8 mouse cellular contexts compared by ENCODE assay signal in genomic region chr13:34964419-34964818, GRCm38 (mm10). TPM values are rescaled to one million over a fixed set of nuclear protein-coding genes. Genes with fewer than 3 reads are reported as not detected.
DNase-seq lines count a peak whose midpoint lies in the region; ATAC-seq lines count a peak whose summit lies in the region.

No protein-coding gene starts in this region.

- no peaks in the 10 kb centered on the region; the same call in none of the 2 replicates for H3K27me3 ChIP-seq in forebrain, embryonic 16.5 days (replicated peaks; ENCODE audit: control insufficient read depth, insufficient read depth, low read length)
- peaks cover 24% of the 10 kb centered on the region for H3K27me3 ChIP-seq in neural tube, embryonic 13.5 days

- no peaks in the 10 kb centered on the region for H3K36me3 ChIP-seq in forebrain, embryonic 16.5 days (ENCODE audit: control insufficient read depth, insufficient read depth)
- H3K36me3 ChIP-seq in neural tube, embryonic 13.5 days = no peaks in the 10 kb centered on the region

- 0 out of 2 replicates have a peak overlapping the region, but pooled peaks have one; percentile 18 for H3K9ac ChIP-seq in forebrain, embryonic 16.5 days (replicated peaks; ENCODE audit: low read depth, low read length)
- peak overlapping the region; percentile 62 for H3K9ac ChIP-seq in neural tube, embryonic 13.5 days

- H3K4me1 ChIP-seq in forebrain, embryonic 16.5 days (replicated peaks; ENCODE audit: control insufficient read depth, insufficient read depth, low read length) = peaks cover 13% of the 10 kb centered on the region
- peaks cover 19% of the 10 kb centered on the region for H3K4me1 ChIP-seq in neural tube, embryonic 13.5 days (replicated peaks)

- peak; percentile 10; the same call in 1 of the 2 replicates for ATAC-seq in forebrain, embryonic 16.5 days
- peak; percentile 71 for ATAC-seq in neural tube, embryonic 13.5 days (ENCODE audit: low read depth)

- H3K4me2 ChIP-seq in forebrain, embryonic 16.5 days (ENCODE audit: low read length) = peak overlapping the region; percentile 79
- peak overlapping the region; percentile 71 for H3K4me2 ChIP-seq in neural tube, embryonic 13.5 days

- H3K9me3 ChIP-seq in forebrain, embryonic 16.5 days (ENCODE audit: control insufficient read depth, low read length) = no peaks in the 10 kb centered on the region
- no peaks in the 10 kb centered on the region for H3K9me3 ChIP-seq in neural tube, embryonic 13.5 days

- H3K27ac ChIP-seq in forebrain, embryonic 16.5 days (ENCODE audit: low read length) = no peak overlapping the region
- no peak overlapping the region for H3K27ac ChIP-seq in neural tube, embryonic 13.5 days (replicated peaks)

- DNase-seq in right cerebral cortex, postnatal 4 days = peak; percentile 3
- DNase-seq in right cerebral cortex, adult 18-20 months = no peak
- DNase-seq in kidney, postnatal 25 days = peak; percentile 30 to 43
- no peak for DNase-seq in spleen, adult 18-20 months
- DNase-seq in right cerebral cortex, postnatal 14 days = no peak
- DNase-seq in thymus, postnatal 10 days (ENCODE audit: low spot score in 2 of 2) = no peak

- peak overlapping the region; percentile 40 for H3K4me3 ChIP-seq in forebrain, embryonic 16.5 days (replicated peaks; ENCODE audit: low read length)
- H3K4me3 ChIP-seq in neural tube, embryonic 13.5 days = peak overlapping the region; percentile 39

- WGBS in forebrain, embryonic 16.5 days = 4% methylated on average over 14 of the region's 14 CpGs
- WGBS in neural tube, embryonic 13.5 days = 3% methylated on average over 14 of the region's 14 CpGs

RNA-seq across cellular contexts. Expression of gene Eci3, which starts 0.8 kb away (rescaled TPM):
- polyA plus RNA-seq in forebrain, embryonic 16.5 days (2015; fragmentation: Nextera tagmentation; extraction: Ambion mirVana) = 0.42 TPM in 1 of 2 replicates, not detected in the other
- 0.29 and 0.37 TPM in 2 replicates for polyA plus RNA-seq in neural tube, embryonic 13.5 days (2015; fragmentation: Nextera tagmentation; extraction: Ambion mirVana)

RNA-seq across cellular contexts. Expression of gene 4933417A18Rik, which starts 40.2 kb away (rescaled TPM):
- polyA plus RNA-seq in forebrain, embryonic 16.5 days (2015; fragmentation: Nextera tagmentation; extraction: Ambion mirVana) = not detected in 2 replicates
- not detected in 2 replicates for polyA plus RNA-seq in neural tube, embryonic 13.5 days (2015; fragmentation: Nextera tagmentation; extraction: Ambion mirVana)

RNA-seq across cellular contexts. Expression of gene Fam217a, which starts 40.3 kb away (rescaled TPM):
- polyA plus RNA-seq in forebrain, embryonic 16.5 days (2015; fragmentation: Nextera tagmentation; extraction: Ambion mirVana) = 0.30 and 0.65 TPM in 2 replicates
- 0.61 and 0.75 TPM in 2 replicates for polyA plus RNA-seq in neural tube, embryonic 13.5 days (2015; fragmentation: Nextera tagmentation; extraction: Ambion mirVana)

Comparison
In these comparisons a context has a peak if more than half of its experiments do, and no peak if none do; other contexts are left out.
1. DNase-seq: peak in right cerebral cortex, postnatal 4 days (single experiment) and kidney, postnatal 25 days (2 of 2); none in right cerebral cortex, adult 18-20 months (single experiment), spleen, adult 18-20 months (0 of 2), right cerebral cortex, postnatal 14 days (single experiment) and thymus, postnatal 10 days (0 of 2).